25 mouse cellular contexts compared by ENCODE assay signal in the genomic region with DNA sequence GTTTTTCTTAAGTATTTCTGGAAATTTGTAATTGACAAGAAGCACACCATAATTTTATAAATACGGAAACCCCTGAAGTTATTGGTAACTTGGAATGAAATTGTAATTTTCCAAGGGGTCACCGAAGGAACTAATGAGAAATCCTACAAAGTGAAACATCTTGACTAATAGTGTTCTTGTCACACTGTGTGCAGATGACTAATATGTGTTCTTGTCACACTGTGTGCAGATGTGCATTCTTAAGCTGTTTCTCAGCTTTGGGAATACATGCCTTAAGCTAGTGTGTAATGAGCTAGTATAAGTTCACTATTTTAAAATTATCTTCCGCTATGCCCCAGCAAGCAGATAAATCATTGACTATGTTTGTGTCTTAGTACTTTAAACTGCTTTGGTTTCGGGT. TPM values are rescaled to one million over a fixed set of nuclear protein-coding genes. Genes with fewer than 3 reads are reported as not detected.
A peak's percentile ranks its signal among the peaks of the same experiment; 100 is the strongest.
DNase-seq lines count a peak whose midpoint lies in the region; ATAC-seq and TF ChIP-seq lines count a peak whose summit lies in the region.
"Had no signal": no experiment of that assay in that cellular context is flagged by ENCODE, and none has a peak within 500 bp of the region (broad histone marks: within the 10 kb centered on the region; RNA-seq: fewer than 3 reads in every experiment).

No protein-coding gene starts in this region.

- no peak for TF ChIP-seq CTCF in kidney, adult 2 months (conservative IDR thresholded peaks at IDR 0.05; ENCODE audit: insufficient read depth, insufficient read length, low read depth, low read length)
- no peak for TF ChIP-seq CTCF in CH12.LX (conservative IDR thresholded peaks at IDR 0.05 in 1 of 2, IDR thresholded peaks at IDR 0.05 in 1 of 2; ENCODE audit: low read depth in 2 of 2, low read length in 2 of 2)
- TF ChIP-seq CTCF in MEL (IDR thresholded peaks at IDR 0.05 in 2 of 3, conservative IDR thresholded peaks at IDR 0.05 in 1 of 3; ENCODE audit: control insufficient read depth in 1 of 3, insufficient read depth in 1 of 3, low read depth in 2 of 3, low read length in 3 of 3, poor library complexity in 1 of 3, severe bottlenecking in 1 of 3): no peak

- no peak for TF ChIP-seq EP300 in CH12.LX (IDR thresholded peaks at IDR 0.05; ENCODE audit: low read length)
- no peak for TF ChIP-seq EP300 in MEL (IDR thresholded peaks at IDR 0.05; ENCODE audit: low read depth in 1 of 2, low read length in 2 of 2)

- ATAC-seq in kidney, embryonic 16.5 days (ENCODE audit: low FRiP score, low TSS enrichment): no peak
- ATAC-seq: forebrain, embryonic 14.5 days; forebrain, embryonic 16.5 days; Patski had no signal

- dilution Hi-C loops in CH12.LX (cut with MboI; ENCODE audit: extremely low pct_ligation_motif_present, extremely low pct_unique_long_range_greater_than_20kb, low sequenced_read_pairs): no loop called here

- H3K9me3 ChIP-seq in kidney, embryonic 16.5 days (ENCODE audit: low read length): no peaks in the 10 kb centered on the region
- H3K9me3 ChIP-seq in CH12.LX (replicated peaks; ENCODE audit: low read length) (no peaks in the 10 kb centered on the region), MEL (replicated peaks; ENCODE audit: insufficient read depth, low read length) (no peaks in the 10 kb centered on the region)
- H3K9me3 ChIP-seq: embryonic facial prominence, embryonic 13.5 days; embryonic facial prominence, embryonic 15.5 days; forebrain, embryonic 10.5 days; forebrain, embryonic 12.5 days; G1E had no signal

- H3K4me3 ChIP-seq in kidney, adult 2 months (ENCODE audit: insufficient read depth, low read depth, low read length): no peak overlapping the region
- no peak overlapping the region for H3K4me3 ChIP-seq in kidney, embryonic 16.5 days (ENCODE audit: low read length)
- H3K4me3 ChIP-seq in CH12.LX (replicated peaks in 1 of 3; ENCODE audit: low read depth in 2 of 3, low read length in 2 of 3, poor library complexity in 1 of 3): no peak overlapping the region
- no peak overlapping the region for H3K4me3 ChIP-seq in MEL (ENCODE audit: control insufficient read depth in 1 of 2, insufficient read depth in 1 of 2, low read depth in 2 of 2, low read length in 2 of 2)
- H3K4me3 ChIP-seq: embryonic facial prominence, embryonic 13.5 days; embryonic facial prominence, embryonic 15.5 days; erythroblast, embryonic 14.5 days; forebrain, embryonic 10.5 days; forebrain, embryonic 12.5 days had no signal

- H3K4me1 ChIP-seq in kidney, adult 2 months (ENCODE audit: control insufficient read depth, insufficient read depth, low read length): no peaks in the 10 kb centered on the region
- no peaks in the 10 kb centered on the region for H3K4me1 ChIP-seq in kidney, embryonic 16.5 days (ENCODE audit: insufficient read depth, low read length)
- H3K4me1 ChIP-seq in CH12.LX (ENCODE audit: control insufficient read depth in 1 of 2, insufficient read depth in 2 of 2): peaks cover 4 to 19% of the 10 kb centered on the region in 2 experiments
- no peaks in the 10 kb centered on the region for H3K4me1 ChIP-seq in MEL (ENCODE audit: control insufficient read depth in 1 of 2, insufficient read depth in 2 of 2, low read length in 2 of 2)
- H3K4me1 ChIP-seq: embryonic facial prominence, embryonic 13.5 days; embryonic facial prominence, embryonic 15.5 days; forebrain, embryonic 10.5 days; forebrain, embryonic 12.5 days had no signal

- peak; percentile 43 for DNase-seq in kidney, adult 2 months
- DNase-seq in CH12.LX (ENCODE audit: extremely low read depth) (no peak), MEL (ENCODE audit: low read depth, low spot score) (no peak)
- DNase-seq in Muller cell, postnatal 12 days (ENCODE audit: inconsistent ontology term): no peak
- DNase-seq: adrenal gland, adult 2 months; adrenal gland, postnatal 10 days; adrenal gland, postnatal 25 days; cerebellum, adult 11 months; cerebellum, adult 18-20 months; cerebellum, adult 8-10 months; cerebellum, adult 9-11 months; cerebellum, postnatal 14 days; cerebellum, postnatal 36 days; embryo, embryonic 11 days had no signal

- H3K4me2 ChIP-seq in kidney, embryonic 16.5 days (replicated peaks; ENCODE audit: low read depth, low read length): no peak overlapping the region
- no peak overlapping the region for H3K4me2 ChIP-seq in CH12.LX (ENCODE audit: insufficient read depth, low read depth, poor library complexity, severe bottlenecking)
- H3K4me2 ChIP-seq: embryonic facial prominence, embryonic 13.5 days; embryonic facial prominence, embryonic 15.5 days; forebrain, embryonic 12.5 days had no signal

- no peak overlapping the region for H3K9ac ChIP-seq in kidney, embryonic 16.5 days (replicated peaks; ENCODE audit: low read length)
- H3K9ac ChIP-seq in CH12.LX (ENCODE audit: insufficient read depth, low read depth) (no peak overlapping the region), MEL (ENCODE audit: control insufficient read depth, low read depth, low read length, poor library complexity, severe bottlenecking) (no peak overlapping the region)
- H3K9ac ChIP-seq: embryonic facial prominence, embryonic 13.5 days; embryonic facial prominence, embryonic 15.5 days; forebrain, embryonic 12.5 days had no signal

- H3K27ac ChIP-seq in kidney, adult 2 months (ENCODE audit: insufficient read depth, low read depth, low read length): no peak overlapping the region
- no peak overlapping the region for H3K27ac ChIP-seq in kidney, embryonic 16.5 days (ENCODE audit: low read length)
- no peak overlapping the region for H3K27ac ChIP-seq in CH12.LX (ENCODE audit: insufficient read depth, low read depth)
- no peak overlapping the region for H3K27ac ChIP-seq in MEL (ENCODE audit: control insufficient read depth, low read depth, low read length)
- H3K27ac ChIP-seq: embryonic facial prominence, embryonic 13.5 days; embryonic facial prominence, embryonic 15.5 days; forebrain, embryonic 10.5 days; forebrain, embryonic 12.5 days had no signal

- H3K79me2 ChIP-seq in CH12.LX (replicated peaks; ENCODE audit: control insufficient read depth, extremely low read depth, insufficient read depth, poor library complexity, severe bottlenecking) (no peaks in the 10 kb centered on the region), MEL (ENCODE audit: control insufficient read depth, insufficient read depth, low read length, poor library complexity) (no peaks in the 10 kb centered on the region)

- peaks cover 4% of the 10 kb centered on the region for H3K36me3 ChIP-seq in kidney, adult 2 months (ENCODE audit: control insufficient read depth, insufficient read depth, low read length)
- H3K36me3 ChIP-seq in kidney, embryonic 16.5 days (ENCODE audit: insufficient read depth, low read length): peaks cover 56% of the 10 kb centered on the region
- H3K36me3 ChIP-seq in CH12.LX (replicated peaks in 1 of 2; ENCODE audit: control insufficient read depth in 1 of 2, insufficient read depth in 1 of 2, low read length in 1 of 2) (peaks cover 60 to 92% of the 10 kb centered on the region in 2 experiments), MEL (ENCODE audit: control insufficient read depth in 1 of 2, insufficient read depth in 2 of 2, low read length in 2 of 2) (peaks cover 0 to 12% of the 10 kb centered on the region in 2 experiments; a peak in 2 of 4 replicates)

- no peak for TF ChIP-seq POLR2A in kidney, adult 2 months (IDR thresholded peaks at IDR 0.05; ENCODE audit: low read depth, low read length)
- TF ChIP-seq POLR2A in CH12.LX (IDR thresholded peaks at IDR 0.05; ENCODE audit: low read depth, low read length) (no peak), MEL (IDR thresholded peaks at IDR 0.05; ENCODE audit: control insufficient read depth in 1 of 2, insufficient read depth in 1 of 2, low read depth in 1 of 2, low read length in 2 of 2, poor library complexity in 1 of 2) (no peak)

- no peaks in the 10 kb centered on the region for H3K27me3 ChIP-seq in kidney, adult 2 months (replicated peaks; ENCODE audit: control insufficient read depth, insufficient read depth, low read length)
- H3K27me3 ChIP-seq in kidney, embryonic 16.5 days (ENCODE audit: insufficient read depth, low read length): no peaks in the 10 kb centered on the region
- H3K27me3 ChIP-seq in CH12.LX (replicated peaks): no peaks in the 10 kb centered on the region
- no peaks in the 10 kb centered on the region for H3K27me3 ChIP-seq in MEL (ENCODE audit: control insufficient read depth in 1 of 2, insufficient read depth in 2 of 2, low read length in 2 of 2)
- H3K27me3 ChIP-seq: embryonic facial prominence, embryonic 13.5 days; embryonic facial prominence, embryonic 15.5 days; forebrain, embryonic 12.5 days; Patski had no signal

- TF ChIP-seq RAD21 in CH12.LX (IDR thresholded peaks at IDR 0.05; ENCODE audit: low read depth, low read length) (no peak), MEL (IDR thresholded peaks at IDR 0.05; ENCODE audit: low read depth, low read length) (no peak)

- 72% methylated on average over 4 of the region's 4 CpGs for WGBS in kidney, adult 2 months
- 90% methylated on average over 4 of the region's 4 CpGs for WGBS in kidney, embryonic 16.5 days

- in situ Hi-C loops in CH12.LX (cut with MboI; ENCODE audit: low pct_ligation_motif_present, low pct_unique_long_range_greater_than_20kb, low sequenced_read_pairs): no loop called here

RNA-seq across cellular contexts. Expression of gene Xrcc5, which starts 16.0 kb away (rescaled TPM):
- polyA plus RNA-seq in kidney, adult 2 months (2012; rRNA removed): 9.7 and 11.4 TPM in 2 replicates
- polyA plus RNA-seq in kidney, embryonic 16.5 days (2015; fragmentation: Nextera tagmentation; extraction: Ambion mirVana): 55.1 and 58.5 TPM in 2 replicates
- total RNA-seq in CH12.LX (2012; rRNA removed) (53.4 and 58.6 TPM in 2 replicates), CH12.LX (2014; rRNA removed) (83.5 and 93.1 TPM in 2 replicates), MEL (2012; rRNA removed) (47.2 and 50.6 TPM in 2 replicates)
- polyA plus RNA-seq in CH12.LX (2012; ENCODE audit: insufficient read length, low read depth) (60.3 and 62.6 TPM in 2 replicates), MEL (2012; ENCODE audit: insufficient read depth in 1 of 2, insufficient read length in 2 of 2, low read depth in 1 of 2, low replicate concordance in 2 of 2, missing spikeins in 1 of 2) (10 to 100 TPM in 1 of 2 experiments, not detected in 1; 32.7 TPM)

RNA-seq across cellular contexts. Expression of gene Tmem169, which starts 39.1 kb away (rescaled TPM):
- polyA plus RNA-seq in kidney, adult 2 months (2012; rRNA removed): 4.2 and 5.9 TPM in 2 replicates
- 5.8 and 5.9 TPM in 2 replicates for polyA plus RNA-seq in kidney, embryonic 16.5 days (2015; fragmentation: Nextera tagmentation; extraction: Ambion mirVana)
- 0.04 and 0.17 TPM in 2 replicates for total RNA-seq in CH12.LX (2012; rRNA removed)
- total RNA-seq in CH12.LX (2014; rRNA removed): 0.26 TPM in 1 of 2 replicates, not detected in the other
- polyA plus RNA-seq in CH12.LX (2012; ENCODE audit: insufficient read length, low read depth): not detected in 2 replicates
- not detected in 2 replicates for total RNA-seq in MEL (2012; rRNA removed)
- under 1 TPM in 1 of 2 experiments, not detected in 1; 0.06 TPM for polyA plus RNA-seq in MEL (2012; ENCODE audit: insufficient read depth in 1 of 2, insufficient read length in 2 of 2, low read depth in 1 of 2, low replicate concordance in 2 of 2, missing spikeins in 1 of 2)
- total RNA-seq: common myeloid progenitor, adult 5-6 weeks had no signal
- polyA plus RNA-seq: erythroblast, embryonic 14.5 days; G1E had no signal

RNA-seq across cellular contexts. Expression of gene Pecr, which starts 39.1 kb away (rescaled TPM):
- 215 and 254 TPM in 2 replicates for polyA plus RNA-seq in kidney, adult 2 months (2012; rRNA removed)
- 62.5 and 70.7 TPM in 2 replicates for polyA plus RNA-seq in kidney, embryonic 16.5 days (2015; fragmentation: Nextera tagmentation; extraction: Ambion mirVana)
- total RNA-seq in CH12.LX (2012; rRNA removed) (17.6 and 17.8 TPM in 2 replicates), CH12.LX (2014; rRNA removed) (21.3 and 21.4 TPM in 2 replicates), MEL (2012; rRNA removed) (10.4 and 10.7 TPM in 2 replicates)
- polyA plus RNA-seq in CH12.LX (2012; ENCODE audit: insufficient read length, low read depth) (24.8 and 26.5 TPM in 2 replicates), MEL (2012; ENCODE audit: insufficient read depth in 1 of 2, insufficient read length in 2 of 2, low read depth in 1 of 2, low replicate concordance in 2 of 2, missing spikeins in 1 of 2) (10 to 100 TPM in 1 of 2 experiments, not detected in 1; 15.5 TPM)
